Mouse (Mus musculus) cerebellum, adult 2 months (tissue): ENCODE data around the gene Pax3.

Experiments used
- CTCF ChIP-seq: fragments of 200-500 bp; IDR thresholded peaks from 2 replicates; pipeline ENCODE4 v1.5.1; 2011; ENCODE audit warnings: low read depth, mild to moderate bottlenecking, control low read depth, low read length, moderate library complexity, borderline replicate concordance; ENCODE audit not compliant: insufficient read depth
- POLR2A ChIP-seq: fragments of 200-500 bp; IDR thresholded peaks from 2 replicates; pipeline ENCODE4 v1.6.1; 2011; ENCODE audit warnings: low read length, control low read depth, borderline replicate concordance; ENCODE audit not compliant: insufficient read depth

- TF ChIP-seq POLR2A (no peak), CTCF (no peak)
Observed at GRCm38 (mm10) chr1:78187788-78188173, 9.2 kb downstream of the Pax3 start.
